Mouse (Mus musculus): ENCODE data around the gene Sertad2.

GRCm38 (mm10) chr11:20500516-20500915 is 42.5 kb upstream of the Sertad2 start:
- TF ChIP-seq POLR2A (IDR thresholded peaks at IDR 0.05; ENCODE audit: borderline replicate concordance, extremely low read depth, insufficient read depth, insufficient read length, poor library complexity, severe bottlenecking), result no peak
- TF ChIP-seq CTCF (IDR thresholded peaks at IDR 0.05; ENCODE audit: borderline replicate concordance, extremely low read depth, insufficient read depth, insufficient read length), result no peak
